Mouse (Mus musculus) heart, embryonic 14.5 days (tissue): ENCODE results near the gene Pard3. TPM values are rescaled to one million over a fixed set of nuclear protein-coding genes. Genes with fewer than 3 reads are reported as not detected.
A peak's percentile ranks its signal among the peaks of the same experiment; 100 is the strongest.

ENCODE experiments used
- ATAC-seq: fragments of 200-750 bp; cut with Nextera tagmentation; 2 replicates; pipeline ENCODE4 v1.8.0; 2017; ENCODE audit warnings: low read depth, moderate TSS enrichment; ENCODE audit not compliant: insufficient number of reproducible peaks, insufficient read depth, low FRiP score
- H3K27ac ChIP-seq, 2 experiments: fragments of 200-500 bp in 1 of 2; fragments of 300-500 bp in 1 of 2; sonication (generic) in 1 of 2; replicated peaks in 1 of 2; 2 replicates each; pipeline ENCODE4 v1.5.1; 2012 to 2014; ENCODE audit warnings: low read depth in 2 of 2, low read length in 2 of 2, control low read depth in 1 of 2, mild to moderate bottlenecking in 1 of 2, mixed read lengths in 1 of 2; ENCODE audit not compliant: control insufficient read depth in 1 of 2, insufficient read depth in 1 of 2
- H3K27me3 ChIP-seq: fragments of 300-500 bp; sonication (generic); 2 replicates; pipeline ENCODE4 v1.6.1; 2014; ENCODE audit warnings: mild to moderate bottlenecking, low read length, control low read depth; ENCODE audit not compliant: control insufficient read depth, insufficient read depth
- H3K36me3 ChIP-seq: fragments of 300-500 bp; sonication (generic); 2 replicates; pipeline ENCODE4 v1.6.1; 2014; ENCODE audit warnings: mild to moderate bottlenecking, control low read depth, low read length, mixed read lengths; ENCODE audit not compliant: control insufficient read depth, insufficient read depth
- H3K4me1 ChIP-seq, 2 experiments: fragments of 200-500 bp in 1 of 2; fragments of 300-500 bp in 1 of 2; sonication (generic) in 1 of 2; 2 replicates each; pipeline ENCODE4 v1.6.1; 2012 to 2014; ENCODE audit warnings: low read length in 2 of 2, control low read depth in 1 of 2, mixed read lengths in 1 of 2; ENCODE audit not compliant: control insufficient read depth in 2 of 2, insufficient read depth in 2 of 2
- H3K4me2 ChIP-seq: fragments of 300-500 bp; sonication (generic); 2 replicates; pipeline ENCODE4 v1.6.1; 2014; ENCODE audit warnings: mild to moderate bottlenecking, low read length
- H3K4me3 ChIP-seq, 2 experiments: fragments of 200-500 bp in 1 of 2; fragments of 300-500 bp in 1 of 2; sonication (generic) in 1 of 2; 2 replicates each; pipeline ENCODE4 v1.5.1; 2012 to 2014; ENCODE audit warnings: low read length in 2 of 2, mild to moderate bottlenecking in 2 of 2, control low read depth in 1 of 2, low read depth in 1 of 2, moderate library complexity in 1 of 2; ENCODE audit not compliant: control insufficient read depth in 1 of 2, insufficient read depth in 1 of 2
- H3K9ac ChIP-seq: fragments of 300-500 bp; sonication (generic); 2 replicates; pipeline ENCODE4 v1.6.1; 2014; ENCODE audit warnings: mild to moderate bottlenecking, low read length
- H3K9me3 ChIP-seq: fragments of 300-500 bp; sonication (generic); 2 replicates; pipeline ENCODE4 v1.6.1; 2016; ENCODE audit warnings: low read length, control low read depth; ENCODE audit not compliant: control insufficient read depth
- WGBS: fragments of 180-500 bp; shearing (Covaris S2); extraction: QIAGEN DNeasy Blood & Tissue Kit; methylation state at CpG from one replicate; pipeline ENCODE4 v1.1.7; 2014; 5-methylcytosine and 5-hydroxymethylcytosine counted together
- polyA plus RNA-seq: library from polyadenylated mRNA; unstranded; fragments of >200 nt; fragmentation: Nextera tagmentation; extraction: Ambion mirVana; gene quantifications from 2 replicates; pipeline ENCODE4 v1.2.1, GENCODE M21; 2014

Gene Pard3
- polyA plus RNA-seq = 21.2 and 23.4 TPM in 2 replicates

- Histone ChIP-seq H3K4me2 (peak within 1 kb of the TSS; percentile 76), H3K4me1 (peaks cover 6 to 31% of the 10 kb centered on the region in 2 experiments; a peak in 3 of 4 replicates), H3K9ac (peak within 1 kb of the TSS; percentile 83), H3K36me3 (no peaks in the 10 kb centered on the region), H3K9me3 (no peaks in the 10 kb centered on the region), H3K27ac (peak within 1 kb of the TSS; percentile 92 to 98), H3K27me3 (no peaks in the 10 kb centered on the region), H3K4me3 (peak within 1 kb of the TSS; percentile 66 to 81)
- 0% methylated on average over 57 of the region's 98 CpGs for WGBS
- ATAC-seq = peak; percentile 89
Observed at GRCm38 (mm10) chr8:127063551-127064360, at the start of gene Pard3. Gene Pard3, plus strand, starts transcription at chr8:127063893.

DNA sequence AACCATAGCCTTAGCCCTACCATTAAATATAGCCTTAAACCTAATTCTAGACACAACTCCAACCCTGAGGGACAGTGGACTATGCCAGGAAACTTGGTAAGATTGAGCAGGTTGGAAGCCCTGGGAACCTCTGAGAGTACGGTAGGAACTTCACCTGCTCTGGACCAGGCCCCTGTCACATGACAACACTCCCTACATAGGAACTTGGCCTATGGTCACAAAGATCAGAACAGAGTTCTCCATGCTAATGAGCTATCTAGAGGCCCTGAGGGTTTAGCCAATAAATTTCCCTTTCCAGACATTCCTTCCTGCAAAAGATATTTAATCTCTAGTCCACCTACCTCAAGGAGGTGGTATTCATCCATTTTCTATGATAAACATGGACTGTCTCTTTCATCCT is 41.9 kb upstream of the Pard3 start:
- Histone ChIP-seq H3K27ac (no peak overlapping the region), H3K9ac (no peak overlapping the region), H3K9me3 (peaks cover 7% of the 10 kb centered on the region; the same call in 1 of the 2 replicates), H3K4me2 (no peak overlapping the region), H3K4me3 (no peak overlapping the region), H3K36me3 (no peaks in the 10 kb centered on the region), H3K27me3 (no peaks in the 10 kb centered on the region), H3K4me1 (no peaks in the 10 kb centered on the region)
- 84% methylated on average over 1 of the region's 1 CpGs for WGBS
- ATAC-seq = no peak

GRCm38 (mm10) chr8:127025256-127025717 is 38.4 kb upstream of the Pard3 start:
- H3K4me3 ChIP-seq = no peak overlapping the region
- 75% methylated on average over 11 of the region's 11 CpGs for WGBS
- H3K9me3 ChIP-seq = no peaks in the 10 kb centered on the region
- H3K27me3 ChIP-seq = no peaks in the 10 kb centered on the region
- no peak for ATAC-seq
- H3K27ac ChIP-seq = no peak overlapping the region
- no peaks in the 10 kb centered on the region for H3K4me1 ChIP-seq
- H3K9ac ChIP-seq = no peak overlapping the region
- no peaks in the 10 kb centered on the region for H3K36me3 ChIP-seq
- H3K4me2 ChIP-seq = no peak overlapping the region

- no peak overlapping the region for H3K27ac ChIP-seq
- H3K9ac ChIP-seq = no peak overlapping the region
- 47% methylated on average over 11 of the region's 11 CpGs for WGBS
- ATAC-seq = no peak
- no peak overlapping the region for H3K4me3 ChIP-seq
- no peaks in the 10 kb centered on the region for H3K27me3 ChIP-seq
- H3K36me3 ChIP-seq = no peaks in the 10 kb centered on the region
- no peak overlapping the region for H3K4me2 ChIP-seq
- H3K9me3 ChIP-seq = no peaks in the 10 kb centered on the region
- H3K4me1 ChIP-seq = no peaks in the 10 kb centered on the region
Observed at GRCm38 (mm10) chr8:127025775-127026174, 37.9 kb upstream of the Pard3 start.

- Histone ChIP-seq H3K4me2 (no peak overlapping the region), H3K9me3 (no peaks in the 10 kb centered on the region), H3K4me3 (no peak overlapping the region), H3K27ac (no peak overlapping the region), H3K27me3 (no peaks in the 10 kb centered on the region), H3K9ac (no peak overlapping the region), H3K36me3 (no peaks in the 10 kb centered on the region), H3K4me1 (peaks cover 0 to 5% of the 10 kb centered on the region in 2 experiments; a peak in 1 of 4 replicates)
- ATAC-seq = no peak
- 61% methylated on average over 5 of the region's 5 CpGs for WGBS
Observed at GRCm38 (mm10) chr8:127031476-127031875, 32.2 kb upstream of the Pard3 start.

DNA sequence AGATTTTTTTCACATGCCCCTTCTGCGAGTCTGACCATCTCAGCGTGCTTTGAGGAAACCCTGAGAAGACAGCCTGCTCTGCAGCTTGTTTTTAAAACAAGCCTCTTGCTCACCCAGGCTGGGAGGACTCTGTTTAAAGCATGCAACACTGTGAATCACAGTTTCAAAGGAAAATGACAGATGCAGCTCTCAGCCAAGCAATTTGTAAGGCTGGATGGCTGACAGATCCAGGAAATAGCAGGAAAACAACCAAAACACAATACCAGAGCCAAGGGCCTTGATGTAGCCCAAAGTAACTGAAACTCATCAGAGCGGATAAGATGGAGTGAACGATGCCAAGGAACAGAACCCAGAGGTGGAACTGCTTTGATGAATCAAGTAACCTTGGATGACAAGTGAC is 24.8 kb upstream of the Pard3 start:
- H3K27me3 ChIP-seq = no peaks in the 10 kb centered on the region
- H3K4me1 ChIP-seq = peaks cover 0 to 5% of the 10 kb centered on the region in 2 experiments; a peak in 1 of 4 replicates
- H3K27ac ChIP-seq = no peak overlapping the region
- 67% methylated on average over 4 of the region's 4 CpGs for WGBS
- H3K9me3 ChIP-seq = no peaks in the 10 kb centered on the region
- H3K9ac ChIP-seq = no peak overlapping the region
- H3K4me2 ChIP-seq = no peak overlapping the region
- H3K4me3 ChIP-seq = no peak overlapping the region
- no peaks in the 10 kb centered on the region for H3K36me3 ChIP-seq
- ATAC-seq = no peak

GRCm38 (mm10) chr8:127049996-127050395 is 13.7 kb upstream of the Pard3 start:
- Histone ChIP-seq H3K27ac (no peak overlapping the region), H3K9me3 (no peaks in the 10 kb centered on the region), H3K9ac (no peak overlapping the region), H3K27me3 (no peaks in the 10 kb centered on the region), H3K4me3 (no peak overlapping the region), H3K4me2 (no peak overlapping the region), H3K4me1 (peaks cover 7 to 9% of the 10 kb centered on the region in 2 experiments), H3K36me3 (no peaks in the 10 kb centered on the region)
- WGBS = 79% methylated on average over 5 of the region's 5 CpGs
- no peak for ATAC-seq
